Mouse (Mus musculus) MEL (cell line): ENCODE data around the gene Myo1e. TPM values are rescaled to one million over a fixed set of nuclear protein-coding genes. Genes with fewer than 3 reads are reported as not detected.

Source experiments
- DNase-seq: peaks from one replicate; pipeline ENCODE4 v3.0.0; 2011; ENCODE audit warnings: low read depth, low spot score
- H3K27ac ChIP-seq: 2 replicates; pipeline ENCODE4 v1.5.1; 2012; ENCODE audit warnings: low read depth, mild to moderate bottlenecking, control low read depth, low read length, moderate library complexity; ENCODE audit not compliant: control insufficient read depth
- H3K27me3 ChIP-seq, 2 experiments: fragments of 150-350 bp in 1 of 2; sonication (generic) in 1 of 2; 2 replicates each; pipeline ENCODE4 v1.6.1; 2012; ENCODE audit warnings: low read length in 2 of 2, mild to moderate bottlenecking in 2 of 2, improper control_type of control experiment in 1 of 2, moderate library complexity in 1 of 2; ENCODE audit not compliant: insufficient read depth in 2 of 2, control insufficient read depth in 1 of 2
- H3K36me3 ChIP-seq, 2 experiments: 2 replicates each; pipeline ENCODE4 v1.6.1; 2012 to 2014; ENCODE audit warnings: low read length in 2 of 2, improper control_type of control experiment in 1 of 2, inconsistent platforms in 1 of 2, mild to moderate bottlenecking in 1 of 2; ENCODE audit not compliant: insufficient read depth in 2 of 2, control insufficient read depth in 1 of 2
- H3K4me1 ChIP-seq, 2 experiments: fragments of 150-350 bp in 1 of 2; sonication (generic) in 1 of 2; 2 replicates each; pipeline ENCODE4 v1.6.1; 2012; ENCODE audit warnings: low read length in 2 of 2, improper control_type of control experiment in 1 of 2, mild to moderate bottlenecking in 1 of 2; ENCODE audit not compliant: insufficient read depth in 2 of 2, control insufficient read depth in 1 of 2
- H3K4me3 ChIP-seq, 2 experiments: fragments of 150-350 bp in 1 of 2; sonication (generic) in 1 of 2; 2 replicates each; pipeline ENCODE4 v1.5.1; 2012; ENCODE audit warnings: low read depth in 2 of 2, low read length in 2 of 2, mild to moderate bottlenecking in 2 of 2, moderate library complexity in 2 of 2, control low read depth in 1 of 2, improper control_type of control experiment in 1 of 2; ENCODE audit not compliant: control insufficient read depth in 1 of 2, insufficient read depth in 1 of 2
- H3K79me2 ChIP-seq: 2 replicates; pipeline ENCODE4 v1.6.1; 2012; ENCODE audit warnings: mild to moderate bottlenecking, low read length, moderate library complexity; ENCODE audit not compliant: control insufficient read depth, poor library complexity, insufficient read depth
- H3K9ac ChIP-seq: 2 replicates; pipeline ENCODE4 v1.6.1; 2012; ENCODE audit warnings: low read depth, mild to moderate bottlenecking, control low read depth, low read length, moderate library complexity; ENCODE audit not compliant: control insufficient read depth, poor library complexity, severe bottlenecking
- H3K9me3 ChIP-seq: fragments of 150-350 bp; sonication (generic); replicated peaks from 2 replicates; pipeline ENCODE4 v1.6.1; 2012; ENCODE audit warnings: mild to moderate bottlenecking, low read length, improper control_type of control experiment, moderate library complexity; ENCODE audit not compliant: insufficient read depth
- BHLHE40 ChIP-seq: IDR thresholded peaks from 2 replicates; pipeline ENCODE4 v1.6.1; 2012; ENCODE audit warnings: low read depth, mild to moderate bottlenecking, inconsistent platforms, low read length, improper control_type of control experiment, borderline replicate concordance
- CHD2 ChIP-seq: IDR thresholded peaks from 2 replicates; pipeline ENCODE4 v1.6.1; 2011; ENCODE audit warnings: low read length, improper control_type of control experiment
- ETS1 ChIP-seq: IDR thresholded peaks from 2 replicates; pipeline ENCODE4 v1.6.1; 2012; ENCODE audit warnings: low read depth, mild to moderate bottlenecking, inconsistent platforms, low read length, improper control_type of control experiment, moderate library complexity
- HCFC1 ChIP-seq: IDR thresholded peaks from 2 replicates; pipeline ENCODE4 v1.6.1; 2012; ENCODE audit warnings: low read depth, mild to moderate bottlenecking, inconsistent platforms, low read length, improper control_type of control experiment, moderate library complexity
- MAFK ChIP-seq: IDR thresholded peaks from 2 replicates; pipeline ENCODE4 v1.6.1; 2011; ENCODE audit warnings: low read depth, mild to moderate bottlenecking, low read length, improper control_type of control experiment, borderline replicate concordance
- MYB ChIP-seq: IDR thresholded peaks from 2 replicates; pipeline ENCODE4 v1.6.1; 2011; ENCODE audit warnings: mild to moderate bottlenecking, low read depth, low read length, improper control_type of control experiment
- NELFE ChIP-seq: IDR thresholded peaks from 2 replicates; pipeline ENCODE4 v1.6.1; 2011; ENCODE audit warnings: low read depth, low read length, improper control_type of control experiment
- POLR2A ChIP-seq, 2 experiments: IDR thresholded peaks; 2 replicates each; pipeline ENCODE4 v1.6.1; 2011 to 2012; ENCODE audit warnings: low read length in 2 of 2, mild to moderate bottlenecking in 2 of 2, control low read depth in 1 of 2, improper control_type of control experiment in 1 of 2, low read depth in 1 of 2, moderate library complexity in 1 of 2; ENCODE audit not compliant: control insufficient read depth in 1 of 2, insufficient read depth in 1 of 2, poor library complexity in 1 of 2
- POLR2AphosphoS5 ChIP-seq: IDR thresholded peaks from 2 replicates; pipeline ENCODE4 v1.6.1; 2012; ENCODE audit warnings: low read depth, borderline replicate concordance, mild to moderate bottlenecking, inconsistent platforms, low read length, moderate library complexity, mixed read lengths
- SIN3A ChIP-seq: IDR thresholded peaks from 2 replicates; pipeline ENCODE4 v1.6.1; 2012; ENCODE audit warnings: low read length, improper control_type of control experiment, inconsistent platforms
- TCF12 ChIP-seq: IDR thresholded peaks from 2 replicates; pipeline ENCODE4 v1.6.1; 2014; ENCODE audit warnings: low read depth, mild to moderate bottlenecking, inconsistent platforms, low read length, improper control_type of control experiment, moderate library complexity
- UBTF ChIP-seq: IDR thresholded peaks from 2 replicates; pipeline ENCODE4 v1.6.1; 2012; ENCODE audit warnings: low read depth, mild to moderate bottlenecking, inconsistent platforms, low read length, improper control_type of control experiment, moderate library complexity, borderline replicate concordance; ENCODE audit not compliant: insufficient read depth
- ZKSCAN1 ChIP-seq: IDR thresholded peaks from 2 replicates; pipeline ENCODE4 v1.6.1; 2012; ENCODE audit warnings: low read depth, mild to moderate bottlenecking, inconsistent platforms, low read length, improper control_type of control experiment, moderate library complexity
- ZNF384 ChIP-seq: IDR thresholded peaks from 2 replicates; pipeline ENCODE4 v1.6.1; 2012; ENCODE audit warnings: low read depth, mild to moderate bottlenecking, inconsistent platforms, low read length, improper control_type of control experiment
- polyA plus RNA-seq, 2 experiments: library from polyadenylated mRNA; stranded (reverse) in 1 of 2; unstranded in 1 of 2; fragments of >175 nt in 1 of 2; fragments of >200 nt in 1 of 2; gene quantifications; 2 replicates each; pipeline versions ENCODE4 v1.2.1 to v1.2.4; 2012; ENCODE audit warnings: low replicate concordance in 2 of 2, low read depth in 1 of 2; ENCODE audit not compliant: insufficient read length in 2 of 2, insufficient read depth in 1 of 2, missing spikeins in 1 of 2
- total RNA-seq: library from RNA; depleted of rRNA; stranded (reverse); fragments of 300-350 nt; gene quantifications from 2 replicates; pipeline ENCODE4 v1.2.3, GENCODE M21; 2012

The Myo1e gene
- total and polyA plus RNA-seq, 3 experiments: 4.9 to 7.8 TPM; not detected in 1

DNA sequence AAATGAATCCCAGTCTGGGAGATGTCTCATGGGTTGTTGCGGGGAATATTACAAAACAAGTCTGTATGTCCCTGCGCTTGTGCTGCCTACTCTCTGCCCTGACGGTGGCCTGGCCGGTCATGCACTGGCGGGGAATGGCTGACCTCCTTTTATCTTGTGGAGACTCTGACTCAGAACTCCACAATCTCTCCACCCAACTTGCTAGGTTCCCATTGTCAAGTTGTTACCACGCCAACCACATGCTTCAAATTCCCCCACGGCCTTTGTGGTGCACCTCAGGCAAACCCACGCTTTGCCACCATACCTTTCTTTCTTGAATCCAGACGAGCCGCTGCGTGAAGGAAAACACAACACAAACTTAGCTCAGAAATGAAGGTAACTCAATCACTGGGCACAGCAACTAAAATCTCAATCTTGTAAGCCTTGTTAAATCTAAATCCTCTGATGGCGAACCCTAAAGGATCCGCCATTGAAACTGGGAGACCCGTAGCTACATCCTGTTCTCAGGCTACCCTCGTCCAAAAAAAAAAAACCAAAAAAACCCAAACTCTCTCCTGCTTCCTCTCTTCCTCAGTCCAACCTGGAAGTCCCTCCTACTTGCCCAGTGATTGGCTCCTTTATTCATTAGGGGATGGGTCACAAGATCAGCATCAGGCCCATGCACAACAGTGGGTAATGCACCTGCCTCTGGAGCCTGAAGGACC lies 10.0 kb upstream of the Myo1e start:
- Histone ChIP-seq H3K9ac (no peak overlapping the region), H3K79me2 (no peaks in the 10 kb centered on the region), H3K9me3 (no peaks in the 10 kb centered on the region), H3K4me3 (no peak overlapping the region), H3K27ac (no peak overlapping the region), H3K27me3 (no peaks in the 10 kb centered on the region), H3K4me1 (no peaks in the 10 kb centered on the region), H3K36me3 (no peaks in the 10 kb centered on the region)
- no peak for TF ChIP-seq SIN3A
- TF ChIP-seq HCFC1: no peak
- TF ChIP-seq UBTF: no peak
- TF ChIP-seq ZKSCAN1: no peak
- no peak for TF ChIP-seq ZNF384
- no peak for TF ChIP-seq NELFE
- no peak for TF ChIP-seq POLR2A (IDR thresholded peaks at IDR 0.05; ENCODE audit: control insufficient read depth in 1 of 2, insufficient read depth in 1 of 2, low read depth in 1 of 2, low read length in 2 of 2, poor library complexity in 1 of 2)
- TF ChIP-seq MYB: no peak
- no peak for DNase-seq

- no peaks in the 10 kb centered on the region for H3K9me3 ChIP-seq
- no peaks in the 10 kb centered on the region for H3K27me3 ChIP-seq
- H3K4me1 ChIP-seq: no peaks in the 10 kb centered on the region
- DNase-seq: no peak
- H3K27ac ChIP-seq: no peak overlapping the region
- no peaks in the 10 kb centered on the region for H3K79me2 ChIP-seq
- H3K9ac ChIP-seq: no peak overlapping the region
- TF ChIP-seq ZKSCAN1 (no peak), ETS1 (no peak), TCF12 (no peak), CHD2 (no peak), MAFK (no peak), BHLHE40 (no peak), ZNF384 (no peak), NELFE (no peak), POLR2A (IDR thresholded peaks at IDR 0.05; ENCODE audit: control insufficient read depth in 1 of 2, insufficient read depth in 1 of 2, low read depth in 1 of 2, low read length in 2 of 2, poor library complexity in 1 of 2) (no peak), POLR2AphosphoS5 (no peak), UBTF (no peak)
- no peaks in the 10 kb centered on the region for H3K36me3 ChIP-seq
- H3K4me3 ChIP-seq: no peak overlapping the region
These were observed 9.2 kb upstream of the Myo1e start for GRCm38 (mm10) chr9:70197992-70198391.
